Mouse (Mus musculus) liver, embryonic 14.5 days (tissue): ENCODE data around the gene Smpdl3b. TPM values are rescaled to one million over a fixed set of nuclear protein-coding genes. Genes with fewer than 3 reads are reported as not detected.
"Not testable (repeated sequence)": the region's sequence is repeated elsewhere in the genome, so short reads cannot be mapped to it uniquely, and the experiment has no call there.

ENCODE experiments used
- ATAC-seq: fragments of 200-750 bp; cut with Nextera tagmentation; 2 replicates; pipeline ENCODE4 v1.8.0; 2017; ENCODE audit warnings: moderate number of reproducible peaks, mild to moderate bottlenecking, moderate library complexity; ENCODE audit not compliant: insufficient read depth
- DNase-seq, 3 experiments: peaks; one replicate each; pipeline ENCODE4 v3.0.0-alpha.2; 2012 to 2013; ENCODE audit warnings: low read depth in 3 of 3, low spot score in 3 of 3
- H3K27ac ChIP-seq: fragments of 300-500 bp; sonication (generic); 2 replicates; pipeline ENCODE4 v1.5.1; 2014; ENCODE audit warnings: moderate library complexity, mild to moderate bottlenecking, control low read depth, inconsistent platforms
- H3K27me3 ChIP-seq: fragments of 300-500 bp; sonication (generic); 2 replicates; pipeline ENCODE4 v1.6.1; 2014; ENCODE audit warnings: mild to moderate bottlenecking, low read length, moderate library complexity; ENCODE audit not compliant: control insufficient read depth, insufficient read depth
- H3K36me3 ChIP-seq: fragments of 300-500 bp; sonication (generic); replicated peaks from 2 replicates; pipeline ENCODE4 v1.6.1; 2014; ENCODE audit warnings: low read depth; ENCODE audit not compliant: control insufficient read depth, insufficient read depth
- H3K4me1 ChIP-seq, 2 experiments: fragments of 200-500 bp in 1 of 2; fragments of 300-500 bp in 1 of 2; sonication (generic) in 1 of 2; replicated peaks; 2 replicates each; pipeline ENCODE4 v1.6.1; 2012 to 2014; ENCODE audit warnings: antibody characterized with exemption in 1 of 2, inconsistent platforms in 1 of 2, low read length in 1 of 2; ENCODE audit not compliant: control insufficient read depth in 2 of 2, insufficient read depth in 2 of 2
- H3K4me2 ChIP-seq: fragments of 300-500 bp; sonication (generic); 2 replicates; pipeline ENCODE4 v1.6.1; 2014; ENCODE audit warnings: low read depth, mild to moderate bottlenecking, control low read depth, moderate library complexity
- H3K4me3 ChIP-seq, 2 experiments: fragments of 200-500 bp in 1 of 2; fragments of 300-500 bp in 1 of 2; sonication (generic) in 1 of 2; 2 replicates each; pipeline ENCODE4 v1.5.1; 2012 to 2014; ENCODE audit warnings: low read depth in 2 of 2, low read length in 2 of 2, mild to moderate bottlenecking in 2 of 2, control low read depth in 1 of 2, inconsistent platforms in 1 of 2, moderate library complexity in 1 of 2; ENCODE audit not compliant: insufficient read depth in 1 of 2
- H3K9ac ChIP-seq: fragments of 300-500 bp; sonication (generic); replicated peaks from 2 replicates; pipeline ENCODE4 v1.6.1; 2014; ENCODE audit warnings: mild to moderate bottlenecking, control low read depth, moderate library complexity
- H3K9me3 ChIP-seq: fragments of 300-500 bp; sonication (generic); 2 replicates; pipeline ENCODE4 v1.6.1; 2016; ENCODE audit warnings: low read length, mixed read lengths; ENCODE audit not compliant: control insufficient read depth
- CTCF ChIP-seq: IDR thresholded peaks from 2 replicates; pipeline ENCODE4 v1.5.1; 2016; ENCODE audit warnings: antibody characterized with exemption, low read depth, control low read depth
- EP300 ChIP-seq: IDR thresholded peaks from 2 replicates; pipeline ENCODE4 v1.6.1; 2016; ENCODE audit warnings: antibody characterized with exemption, low read depth
- WGBS: fragments of 180-500 bp; shearing (Covaris S2); extraction: QIAGEN DNeasy Blood & Tissue Kit; methylation state at CpG from one replicate; pipeline ENCODE4 v1.1.7; 2014; ENCODE audit not compliant: insufficient replicate concordance; 5-methylcytosine and 5-hydroxymethylcytosine counted together
- polyA plus RNA-seq, 2 experiments: library from polyadenylated mRNA; depleted of rRNA in 1 of 2; stranded (reverse) in 1 of 2; unstranded in 1 of 2; fragments of >200 nt; fragmentation: Nextera tagmentation in 1 of 2; extraction: Ambion mirVana in 1 of 2; gene quantifications; 2 replicates each; pipeline versions ENCODE4 v1.2.1 to v1.2.3; 2012 to 2014

The Smpdl3b gene
- polyA plus RNA-seq, 2 experiments = 0.92 to 1.2 TPM

DNA sequence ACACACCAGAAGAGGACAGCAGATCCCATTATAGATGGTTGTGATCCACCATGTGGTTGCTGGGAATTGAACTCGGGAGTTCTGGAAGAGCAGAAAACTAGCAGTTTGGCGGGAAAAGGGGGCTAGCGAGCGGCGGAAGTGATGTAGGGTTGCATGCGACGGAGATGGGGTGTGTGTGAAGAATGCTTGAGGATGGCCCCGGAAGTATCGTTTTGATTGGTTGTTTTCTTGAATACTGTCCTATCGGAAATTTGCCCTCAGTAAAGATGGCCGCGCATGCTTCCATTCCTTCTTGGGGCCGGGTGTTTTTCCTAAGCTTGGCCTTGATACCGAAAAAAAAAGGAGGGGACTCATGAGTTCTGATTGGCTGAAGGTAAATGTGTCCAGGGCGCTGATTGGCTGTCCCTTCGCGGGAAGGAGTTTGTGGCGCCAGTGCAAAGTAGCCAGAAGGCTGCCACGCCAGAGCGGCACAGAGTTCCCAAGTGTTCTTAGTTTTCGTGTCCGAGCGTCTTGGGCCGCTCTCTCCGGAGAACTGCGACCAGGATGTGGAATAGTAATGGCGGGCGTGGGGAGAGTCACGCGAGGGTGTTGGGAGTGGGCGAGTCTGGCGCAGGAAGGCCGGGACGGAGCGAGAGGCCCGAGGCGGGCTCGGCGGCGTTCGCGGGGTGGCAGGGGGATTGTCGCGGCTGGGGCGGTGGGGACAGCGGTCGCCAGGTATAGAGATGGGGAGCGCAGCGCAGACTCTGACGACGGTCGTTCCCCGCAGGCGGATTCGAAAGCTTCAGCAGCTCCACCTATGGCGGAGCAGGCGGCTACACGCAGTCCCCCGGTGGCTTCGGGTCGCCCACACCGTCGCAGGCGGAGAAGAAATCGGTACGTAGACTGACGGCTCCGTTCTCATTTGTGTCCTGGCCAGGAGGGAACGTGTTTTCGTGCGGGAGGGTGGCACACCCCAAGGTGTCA lies 11.1 kb upstream of the Smpdl3b start, which contains the start of gene Rpa2:
Rpa2 (plus strand) TSS at position 419 of the 963 bp plus-strand sequence.
- WGBS = under 1% methylated on average over 71 of the region's 71 CpGs
- peak within 1 kb of the TSS; percentile 87 for H3K4me2 ChIP-seq
- no peaks in the 10 kb centered on the region for H3K9me3 ChIP-seq
- TF ChIP-seq EP300 (peak; percentile 60), CTCF (peak; percentile 38)
- peak within 1 kb of the TSS; percentile 81 to 90 for H3K4me3 ChIP-seq
- peaks cover 32% of the 10 kb centered on the region for H3K36me3 ChIP-seq
- H3K27ac ChIP-seq = peak within 1 kb of the TSS; percentile 73
- ATAC-seq (peak; percentile 94), DNase-seq (peak; percentile 100)
- H3K4me1 ChIP-seq = peaks cover 6 to 8% of the 10 kb centered on the region in 2 experiments
- no peaks in the 10 kb centered on the region for H3K27me3 ChIP-seq
- H3K9ac ChIP-seq = peak within 1 kb of the TSS; percentile 96

DNA sequence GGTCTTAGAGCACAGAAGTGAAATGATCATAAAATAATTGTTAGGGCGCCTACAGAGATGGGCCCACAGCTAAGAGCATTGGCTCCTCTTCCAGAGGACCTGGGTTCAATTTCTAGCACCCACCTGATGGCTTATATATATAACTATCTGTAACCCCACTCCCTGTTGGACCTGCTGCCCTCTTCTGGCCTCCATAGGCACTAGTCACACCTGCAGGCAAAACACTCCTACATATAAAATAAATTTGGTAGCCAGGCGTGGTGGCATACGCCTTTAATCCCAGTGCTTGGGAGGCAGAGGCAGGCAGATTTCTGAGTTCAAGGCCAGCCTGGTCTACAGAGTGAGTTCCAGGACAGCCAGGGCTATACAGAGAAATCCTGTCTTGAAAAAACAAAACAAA lies 6.1 kb upstream of the Smpdl3b start:
- 62% methylated on average over 3 of the region's 3 CpGs for WGBS
- not testable (repeated sequence) for H3K4me2 ChIP-seq, H3K36me3 ChIP-seq, H3K4me3 ChIP-seq, DNase-seq, H3K4me1 ChIP-seq, ATAC-seq, H3K9me3 ChIP-seq, H3K27me3 ChIP-seq, H3K27ac ChIP-seq, H3K9ac ChIP-seq

DNA sequence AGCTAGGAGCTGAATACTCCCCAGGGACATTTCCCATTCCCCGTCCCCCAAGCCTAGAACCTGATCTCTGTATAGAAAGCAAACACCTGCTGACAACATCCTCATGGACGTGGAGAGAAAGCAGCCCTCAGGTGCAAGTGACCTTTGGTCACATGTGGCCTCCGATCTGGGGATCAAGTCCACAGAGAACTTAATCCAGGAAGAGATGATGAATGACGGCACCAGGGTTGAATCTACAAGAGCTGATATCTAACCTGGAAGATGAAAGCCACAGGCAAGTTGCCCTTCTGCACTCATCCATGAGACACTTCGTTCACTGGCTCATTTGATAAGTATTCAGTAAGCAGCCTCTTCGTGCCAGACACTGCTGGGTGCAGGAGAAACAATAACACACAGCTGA lies 5.5 kb upstream of the Smpdl3b start:
- Histone ChIP-seq H3K4me2 (no peak overlapping the region), H3K9ac (no peak overlapping the region), H3K27me3 (peaks cover 6% of the 10 kb centered on the region), H3K27ac (no peak overlapping the region), H3K4me1 (peaks cover 2 to 3% of the 10 kb centered on the region in 2 experiments), H3K9me3 (no peaks in the 10 kb centered on the region), H3K36me3 (no peaks in the 10 kb centered on the region), H3K4me3 (no peak overlapping the region)
- ATAC-seq (no peak), DNase-seq (no peak)
- TF ChIP-seq CTCF (no peak), EP300 (no peak)
- 64% methylated on average over 6 of the region's 6 CpGs for WGBS

DNA sequence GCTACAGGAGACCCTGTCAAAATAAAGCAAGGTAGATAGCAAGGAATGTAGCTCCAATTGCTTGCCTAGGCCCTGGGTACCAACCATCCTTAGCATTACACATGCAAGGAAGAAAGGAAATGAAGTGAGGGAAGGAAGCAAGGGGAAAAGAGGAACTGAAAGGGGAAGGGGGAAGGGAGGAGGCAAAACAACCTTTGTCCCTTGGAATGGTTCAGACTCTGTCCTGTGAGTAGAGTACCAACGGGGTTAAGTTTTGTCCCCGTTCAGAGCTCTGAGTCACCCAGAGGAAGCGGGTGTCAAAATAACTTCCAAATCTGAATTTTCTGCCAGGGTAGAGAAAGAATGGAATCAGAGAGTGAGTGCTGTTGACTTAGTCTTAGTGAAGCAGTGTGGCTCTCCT lies 3.2 kb upstream of the Smpdl3b start:
- Histone ChIP-seq H3K9ac (no peak overlapping the region), H3K4me2 (no peak overlapping the region), H3K36me3 (no peaks in the 10 kb centered on the region), H3K27me3 (peaks cover 26% of the 10 kb centered on the region), H3K27ac (no peak overlapping the region), H3K4me1 (peaks cover 0 to 2% of the 10 kb centered on the region in 2 experiments; a peak in 1 of 4 replicates), H3K9me3 (no peaks in the 10 kb centered on the region), H3K4me3 (no peak overlapping the region)
- no peak for DNase-seq
- ATAC-seq = no peak
- 36% methylated on average over 3 of the region's 3 CpGs for WGBS
- TF ChIP-seq EP300 (no peak), CTCF (no peak)

DNA sequence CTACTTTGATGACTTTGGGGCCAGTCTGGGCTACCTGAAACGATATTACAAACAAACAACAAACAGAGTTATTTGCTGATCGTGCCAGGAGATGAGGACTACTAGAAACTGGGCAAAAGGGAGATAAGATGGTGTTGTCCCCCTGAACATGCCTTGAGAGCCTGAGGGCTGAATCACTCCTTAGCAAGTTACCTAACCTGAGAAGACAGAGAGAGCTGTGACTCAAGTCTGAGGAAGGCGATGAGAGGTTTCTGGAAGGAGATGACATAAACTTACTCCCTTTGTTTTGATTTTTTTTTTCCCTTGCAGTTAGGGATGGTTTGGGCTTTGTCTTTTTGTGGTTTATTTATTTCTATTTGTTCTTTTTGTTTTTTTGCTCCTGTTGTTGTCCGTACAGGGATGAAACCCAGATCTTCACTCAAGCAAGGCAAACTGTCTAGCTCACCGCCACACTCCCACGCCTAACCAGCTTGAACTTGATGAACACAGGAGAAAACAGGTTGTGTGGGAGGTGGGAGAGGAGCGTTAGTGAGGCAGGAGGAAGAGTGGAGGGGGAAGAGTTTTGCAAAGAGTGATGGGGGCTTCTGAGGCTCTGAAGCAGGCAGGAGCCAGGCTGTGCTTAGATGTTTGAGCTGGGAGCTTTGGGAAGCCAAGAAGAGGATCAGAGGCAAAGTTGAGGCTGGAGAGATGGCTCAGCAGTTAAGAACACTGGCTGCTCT lies 740 bp upstream of the Smpdl3b start:
- 65% methylated on average over 7 of the region's 7 CpGs for WGBS
- Histone ChIP-seq H3K27ac (no peak overlapping the region), H3K4me2 (no peak overlapping the region), H3K9ac (no peak overlapping the region), H3K27me3 (peaks cover 26% of the 10 kb centered on the region), H3K9me3 (no peaks in the 10 kb centered on the region), H3K4me3 (no peak overlapping the region), H3K4me1 (peaks cover 0 to 2% of the 10 kb centered on the region in 2 experiments; a peak in 1 of 4 replicates), H3K36me3 (no peaks in the 10 kb centered on the region)
- DNase-seq (no peak), ATAC-seq (no peak)
- no peak for TF ChIP-seq CTCF
